19 mouse cellular contexts compared by ENCODE assay signal in the genomic region with DNA sequence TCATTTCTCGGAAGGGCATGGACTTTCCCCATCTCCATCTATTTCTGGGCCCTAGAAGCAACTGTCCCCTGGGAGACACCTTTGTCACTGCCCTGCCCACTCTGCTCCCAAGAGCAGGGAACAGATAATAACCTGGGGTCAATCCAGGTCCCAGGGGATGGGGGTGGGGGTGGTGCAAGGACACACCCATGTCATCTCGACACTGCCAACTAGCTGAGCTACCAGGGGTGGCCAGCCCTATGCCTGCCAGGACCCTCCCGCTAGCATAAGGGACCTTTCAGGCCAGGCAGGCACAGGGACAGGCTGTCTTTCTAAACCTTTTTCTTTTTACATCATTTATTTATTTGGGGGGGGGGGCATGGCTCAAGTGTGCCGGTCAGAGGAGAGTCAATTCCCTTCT. TPM values are rescaled to one million over a fixed set of nuclear protein-coding genes. Genes with fewer than 3 reads are reported as not detected.
DNase-seq lines count a peak whose midpoint lies in the region; ATAC-seq and TF ChIP-seq lines count a peak whose summit lies in the region.
"Had no signal": no experiment of that assay in that cellular context is flagged by ENCODE, and none has a peak within 500 bp of the region (broad histone marks: within the 10 kb centered on the region; RNA-seq: fewer than 3 reads in every experiment).

No protein-coding gene starts in this region.

- H3K27me3 ChIP-seq in forebrain, embryonic 12.5 days, result peaks cover 13% of the 10 kb centered on the region; the same call in 1 of the 2 replicates
- H3K27me3 ChIP-seq in forebrain, embryonic 16.5 days (replicated peaks; ENCODE audit: control insufficient read depth, insufficient read depth, low read length), result no peaks in the 10 kb centered on the region
- H3K27me3 ChIP-seq in intestine, embryonic 14.5 days (replicated peaks; ENCODE audit: control insufficient read depth, insufficient read depth, low read length), result no peaks in the 10 kb centered on the region
- H3K27me3 ChIP-seq in intestine, postnatal 0 days (replicated peaks; ENCODE audit: control insufficient read depth, insufficient read depth, low read length), result no peaks in the 10 kb centered on the region
- H3K27me3 ChIP-seq in stomach, embryonic 16.5 days (ENCODE audit: control insufficient read depth, insufficient read depth, low read length), result no peaks in the 10 kb centered on the region
- H3K27me3 ChIP-seq in stomach, postnatal 0 days (ENCODE audit: control insufficient read depth, insufficient read depth, low read length), result no peaks in the 10 kb centered on the region
- H3K27me3 ChIP-seq: embryonic facial prominence, embryonic 15.5 days had no signal

- TF ChIP-seq CTCF in intestine, postnatal 0 days (IDR thresholded peaks at IDR 0.05; ENCODE audit: low read depth), result no peak
- no peak for TF ChIP-seq CTCF in stomach, postnatal 0 days (IDR thresholded peaks at IDR 0.05; ENCODE audit: low read depth)

- TF ChIP-seq EP300 in stomach, postnatal 0 days (optimal IDR thresholded peaks at IDR 0.05), result no peak

- DNase-seq in intestine, embryonic 14.5 days (ENCODE audit: low spot score), result no peak
- DNase-seq in stomach, postnatal 0 days (ENCODE audit: low spot score), result no peak
- DNase-seq in left cerebral cortex, postnatal 25 days (ENCODE audit: low spot score in 2 of 2), result no peak
- DNase-seq in kidney, adult 18-20 months, result no peak
- DNase-seq: cerebellum, adult 8-10 months; gastrocnemius, postnatal 36 days; layer of hippocampus, postnatal 36 days; left cerebral cortex, postnatal 4 days; retina, postnatal 1 day; thymus, adult 2 months had no signal

- peaks cover 7% of the 10 kb centered on the region for H3K36me3 ChIP-seq in forebrain, embryonic 12.5 days (replicated peaks)
- H3K36me3 ChIP-seq in forebrain, embryonic 16.5 days (ENCODE audit: control insufficient read depth, insufficient read depth), result no peaks in the 10 kb centered on the region
- H3K36me3 ChIP-seq in intestine, embryonic 14.5 days (ENCODE audit: control insufficient read depth, insufficient read depth, low read length), result peaks cover 15% of the 10 kb centered on the region
- H3K36me3 ChIP-seq in intestine, postnatal 0 days (ENCODE audit: control insufficient read depth, insufficient read depth), result peaks cover 10% of the 10 kb centered on the region; the same call in 1 of the 2 replicates
- no peaks in the 10 kb centered on the region for H3K36me3 ChIP-seq in stomach, embryonic 16.5 days (ENCODE audit: control insufficient read depth, insufficient read depth, low read length)
- H3K36me3 ChIP-seq in stomach, postnatal 0 days (ENCODE audit: control insufficient read depth, insufficient read depth, low read length), result no peaks in the 10 kb centered on the region
- H3K36me3 ChIP-seq: embryonic facial prominence, embryonic 15.5 days had no signal

- H3K27ac ChIP-seq in forebrain, embryonic 12.5 days, result no peak overlapping the region
- no peak overlapping the region for H3K27ac ChIP-seq in forebrain, embryonic 16.5 days (ENCODE audit: low read length)
- no peak overlapping the region for H3K27ac ChIP-seq in intestine, embryonic 14.5 days (ENCODE audit: low read depth)
- H3K27ac ChIP-seq in intestine, postnatal 0 days (ENCODE audit: low read depth, low read length), result no peak overlapping the region
- no peak overlapping the region for H3K27ac ChIP-seq in stomach, embryonic 16.5 days (ENCODE audit: low read length)
- H3K27ac ChIP-seq in stomach, postnatal 0 days (replicated peaks), result no peak overlapping the region
- H3K27ac ChIP-seq: embryonic facial prominence, embryonic 15.5 days; hindbrain, postnatal 0 days; kidney, embryonic 15.5 days had no signal

- no peak overlapping the region for H3K4me3 ChIP-seq in forebrain, embryonic 12.5 days (replicated peaks)
- no peak overlapping the region for H3K4me3 ChIP-seq in forebrain, embryonic 16.5 days (replicated peaks; ENCODE audit: low read length)
- no peak overlapping the region for H3K4me3 ChIP-seq in intestine, embryonic 14.5 days (ENCODE audit: low read depth, low read length)
- H3K4me3 ChIP-seq in intestine, postnatal 0 days (ENCODE audit: low read depth, low read length), result no peak overlapping the region
- H3K4me3 ChIP-seq in stomach, embryonic 16.5 days (replicated peaks; ENCODE audit: low read length), result no peak overlapping the region
- no peak overlapping the region for H3K4me3 ChIP-seq in stomach, postnatal 0 days (ENCODE audit: low read depth, low read length)
- H3K4me3 ChIP-seq: embryonic facial prominence, embryonic 15.5 days; kidney, embryonic 15.5 days had no signal

- WGBS in forebrain, embryonic 12.5 days, result 72% methylated on average over 4 of the region's 4 CpGs
- 49% methylated on average over 4 of the region's 4 CpGs for WGBS in forebrain, embryonic 16.5 days
- 55% methylated on average over 4 of the region's 4 CpGs for WGBS in intestine, embryonic 14.5 days
- 37% methylated on average over 4 of the region's 4 CpGs for WGBS in intestine, postnatal 0 days
- WGBS in stomach, embryonic 16.5 days, result 39% methylated on average over 4 of the region's 4 CpGs
- 36% methylated on average over 4 of the region's 4 CpGs for WGBS in stomach, postnatal 0 days

- intact Hi-C loops in left cerebral cortex, postnatal 25 days (cut with DNase I), result no loop called here

- H3K9ac ChIP-seq in forebrain, embryonic 12.5 days, result no peak overlapping the region
- H3K9ac ChIP-seq in forebrain, embryonic 16.5 days (replicated peaks; ENCODE audit: low read depth, low read length), result no peak overlapping the region
- H3K9ac ChIP-seq in intestine, embryonic 14.5 days (ENCODE audit: low read length), result no peak overlapping the region
- H3K9ac ChIP-seq in intestine, postnatal 0 days (ENCODE audit: low read depth, low read length), result no peak overlapping the region
- 0 out of 2 replicates have a peak overlapping the region, but pooled peaks have one; percentile 17 for H3K9ac ChIP-seq in stomach, embryonic 16.5 days (ENCODE audit: low read length)
- no peak overlapping the region for H3K9ac ChIP-seq in stomach, postnatal 0 days (ENCODE audit: low read length)
- H3K9ac ChIP-seq: embryonic facial prominence, embryonic 15.5 days; kidney, embryonic 15.5 days had no signal

- no peak for ATAC-seq in forebrain, embryonic 12.5 days (ENCODE audit: low FRiP score)
- no peak for ATAC-seq in forebrain, embryonic 16.5 days
- ATAC-seq in intestine, embryonic 14.5 days (replicated peaks; ENCODE audit: low FRiP score, low TSS enrichment, low read depth), result peak; percentile 7; the same call in 1 of the 2 replicates
- ATAC-seq in intestine, postnatal 0 days, result no peak
- ATAC-seq in stomach, embryonic 16.5 days (ENCODE audit: insufficient read depth, low FRiP score), result no peak
- no peak for ATAC-seq in stomach, postnatal 0 days (ENCODE audit: low FRiP score, low TSS enrichment)
- ATAC-seq: hindbrain, postnatal 0 days had no signal

- H3K9me3 ChIP-seq in forebrain, embryonic 12.5 days, result no peaks in the 10 kb centered on the region
- no peaks in the 10 kb centered on the region for H3K9me3 ChIP-seq in forebrain, embryonic 16.5 days (ENCODE audit: control insufficient read depth, low read length)
- no peaks in the 10 kb centered on the region for H3K9me3 ChIP-seq in intestine, embryonic 14.5 days (ENCODE audit: control insufficient read depth, low read length)
- no peaks in the 10 kb centered on the region for H3K9me3 ChIP-seq in intestine, postnatal 0 days (ENCODE audit: control insufficient read depth)
- H3K9me3 ChIP-seq in stomach, embryonic 16.5 days (replicated peaks; ENCODE audit: control insufficient read depth, low read length), result no peaks in the 10 kb centered on the region
- H3K9me3 ChIP-seq in stomach, postnatal 0 days (ENCODE audit: control insufficient read depth, low read length), result no peaks in the 10 kb centered on the region
- H3K9me3 ChIP-seq: kidney, embryonic 15.5 days had no signal

- H3K4me2 ChIP-seq in forebrain, embryonic 12.5 days, result 0 out of 2 replicates have a peak overlapping the region, but pooled peaks have one; percentile 3
- no peak overlapping the region for H3K4me2 ChIP-seq in forebrain, embryonic 16.5 days (ENCODE audit: low read length)
- no peak overlapping the region for H3K4me2 ChIP-seq in intestine, embryonic 14.5 days (ENCODE audit: low read length)
- H3K4me2 ChIP-seq in intestine, postnatal 0 days (replicated peaks; ENCODE audit: low read depth), result no peak overlapping the region
- H3K4me2 ChIP-seq in stomach, embryonic 16.5 days (ENCODE audit: low read depth, low read length), result no peak overlapping the region
- H3K4me2 ChIP-seq in stomach, postnatal 0 days (replicated peaks; ENCODE audit: low read depth), result no peak overlapping the region
- H3K4me2 ChIP-seq: embryonic facial prominence, embryonic 15.5 days; kidney, embryonic 15.5 days had no signal

- peaks cover 14% of the 10 kb centered on the region for H3K4me1 ChIP-seq in forebrain, embryonic 12.5 days
- H3K4me1 ChIP-seq in forebrain, embryonic 16.5 days (replicated peaks; ENCODE audit: control insufficient read depth, insufficient read depth, low read length), result peaks cover 13% of the 10 kb centered on the region
- peaks cover 8% of the 10 kb centered on the region; the same call in 1 of the 2 replicates for H3K4me1 ChIP-seq in intestine, embryonic 14.5 days (replicated peaks; ENCODE audit: control insufficient read depth, insufficient read depth, low read length)
- H3K4me1 ChIP-seq in intestine, postnatal 0 days (replicated peaks; ENCODE audit: control insufficient read depth, insufficient read depth, low read length), result no peaks in the 10 kb centered on the region
- peaks cover 5% of the 10 kb centered on the region; the same call in 1 of the 2 replicates for H3K4me1 ChIP-seq in stomach, embryonic 16.5 days (ENCODE audit: control insufficient read depth, insufficient read depth, low read length)
- H3K4me1 ChIP-seq in stomach, postnatal 0 days (replicated peaks; ENCODE audit: control insufficient read depth, insufficient read depth), result no peaks in the 10 kb centered on the region

RNA-seq across cellular contexts. Expression of gene Mdfi, which starts 28.5 kb away (rescaled TPM):
- polyA plus RNA-seq in forebrain, embryonic 12.5 days (2016; fragmentation: Nextera tagmentation; extraction: Ambion mirVana), result 7.2 and 9.9 TPM in 2 replicates
- 2.0 and 2.5 TPM in 2 replicates for polyA plus RNA-seq in forebrain, embryonic 16.5 days (2015; fragmentation: Nextera tagmentation; extraction: Ambion mirVana)
- polyA plus RNA-seq in intestine, embryonic 14.5 days (2014; fragmentation: Nextera tagmentation; extraction: Ambion mirVana), result 31.7 and 34.1 TPM in 2 replicates
- 1.7 and 2.1 TPM in 2 replicates for polyA plus RNA-seq in intestine, postnatal 0 days (2015; fragmentation: Nextera tagmentation; extraction: Ambion mirVana)
- polyA plus RNA-seq in stomach, embryonic 16.5 days (2015; fragmentation: Nextera tagmentation; extraction: Ambion mirVana), result 10.4 and 11.2 TPM in 2 replicates
- polyA plus RNA-seq in stomach, postnatal 0 days (2015; fragmentation: Nextera tagmentation; extraction: Ambion mirVana), result 6.2 and 6.3 TPM in 2 replicates
- total RNA-seq in left cerebral cortex, postnatal 25 days (2021), result 1 to 10 TPM in 1 of 2 experiments, under 1 TPM in 1; 0.80 to 1.4 TPM
- total RNA-seq: MEL; monocyte, adult 5-6 weeks had no signal
